Mouse (Mus musculus): Measurements from ENCODE around the gene Gpnmb.

- TF ChIP-seq TAL1 (IDR thresholded peaks at IDR 0.05; ENCODE audit: low read length) (no peak), GATA1 (IDR thresholded peaks at IDR 0.05; ENCODE audit: low read length) (no peak)
These were observed 11.5 kb downstream of the Gpnmb start for GRCm38 (mm10) chr6:49047848-49048247.
